Mouse (Mus musculus) cerebellum, adult 18-20 months (tissue): Measurements from ENCODE around the gene Jtb.

Experiments used
- DNase-seq, 2 experiments: peaks; one replicate each; pipeline ENCODE4 v3.0.0; 2021

The Jtb gene

GRCm38 (mm10) chr3:90264687-90265033 lies 33.3 kb downstream of the Jtb start:
- DNase-seq = no peak

- peak; percentile 93 to 95 for DNase-seq
These were observed 33.9 kb downstream of the Jtb start, which contains the start of gene Dennd4b for GRCm38 (mm10) chr3:90265034-90265931. TSS of gene Dennd4b (plus strand) at chr3:90265185.

- DNase-seq = peak in 1 of 2 experiments; percentile 69
These were observed 34.7 kb downstream of the Jtb start for GRCm38 (mm10) chr3:90265932-90266741.

- no peak for DNase-seq
These were observed 35.7 kb downstream of the Jtb start for GRCm38 (mm10) chr3:90266901-90267775.

- no peak for DNase-seq
These were observed 36.8 kb downstream of the Jtb start for GRCm38 (mm10) chr3:90268190-90268589.

GRCm38 (mm10) chr3:90268971-90269370 lies 37.6 kb downstream of the Jtb start:
- DNase-seq = no peak

GRCm38 (mm10) chr3:90270784-90271183 lies 39.4 kb downstream of the Jtb start:
- DNase-seq = no peak

GRCm38 (mm10) chr3:90272170-90272569 lies 40.8 kb downstream of the Jtb start:
- DNase-seq = no peak

- DNase-seq = no peak
These were observed 42.5 kb downstream of the Jtb start for GRCm38 (mm10) chr3:90273855-90274254.

- DNase-seq = peak; percentile 76 to 81
These were observed 43.9 kb downstream of the Jtb start for GRCm38 (mm10) chr3:90275286-90275685.

GRCm38 (mm10) chr3:90276858-90277257 lies 45.5 kb downstream of the Jtb start:
- DNase-seq = no peak

- DNase-seq = peak; percentile 86 to 89
These were observed 46.4 kb downstream of the Jtb start for GRCm38 (mm10) chr3:90277793-90278192.

GRCm38 (mm10) chr3:90278211-90278610 lies 46.8 kb downstream of the Jtb start:
- DNase-seq = no peak

- DNase-seq = no peak
These were observed 47.8 kb downstream of the Jtb start for GRCm38 (mm10) chr3:90279216-90279615.

- DNase-seq = no peak
These were observed 48.3 kb downstream of the Jtb start for GRCm38 (mm10) chr3:90279743-90280142.

GRCm38 (mm10) chr3:90280708-90281107 lies 49.3 kb downstream of the Jtb start:
- DNase-seq = no peak

GRCm38 (mm10) chr3:90284150-90284549 lies 52.8 kb downstream of the Jtb start:
- no peak for DNase-seq
